Mouse (Mus musculus): ENCODE data around the gene Tbx15.

DNA sequence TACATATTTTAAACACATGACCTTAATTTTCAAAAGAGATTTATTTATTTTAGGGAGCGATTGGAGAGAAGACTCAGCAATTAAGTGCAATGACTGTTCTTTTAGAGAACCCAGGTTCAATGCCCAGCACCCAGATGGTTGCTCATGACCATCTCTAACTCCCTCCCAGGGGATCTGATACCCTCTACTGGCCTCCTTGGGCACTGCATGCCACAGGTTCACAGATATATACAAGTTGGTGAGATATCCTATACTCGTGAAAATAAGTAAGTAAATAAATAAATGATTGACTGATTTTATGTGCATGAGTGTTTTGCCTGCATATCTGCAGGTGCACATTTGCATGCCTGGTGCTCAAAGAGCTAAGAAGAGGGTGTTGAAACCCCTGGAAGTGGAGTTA, 48.1 kb downstream of the Tbx15 start:
- TF ChIP-seq MAFK (IDR thresholded peaks at IDR 0.05; ENCODE audit: insufficient read depth, low read depth, low read length), result no peak
- peak; percentile 36; the same call in 1 of the 2 replicates for TF ChIP-seq ZC3H11A (IDR thresholded peaks at IDR 0.05; ENCODE audit: borderline replicate concordance, low read depth, low read length)
